Mouse (Mus musculus) CH12.LX (cell line): ENCODE data around the gene Tspan5.

Experiments used
- CTCF ChIP-seq, 2 experiments: IDR thresholded peaks in 1 of 2; conservative IDR thresholded peaks in 1 of 2; 2 replicates each; pipeline ENCODE4 v1.5.1; 2011 to 2012; ENCODE audit warnings: low read depth in 2 of 2, low read length in 2 of 2, improper control_type of control experiment in 1 of 2, inconsistent platforms in 1 of 2, mild to moderate bottlenecking in 1 of 2, moderate library complexity in 1 of 2
- POLR2AphosphoS2 ChIP-seq: IDR thresholded peaks from 2 replicates; pipeline ENCODE4 v1.6.1; 2011; ENCODE audit warnings: low read depth, low read length, improper control_type of control experiment
- SIN3A ChIP-seq: IDR thresholded peaks from 2 replicates; pipeline ENCODE4 v1.6.1; 2012; ENCODE audit warnings: low read length, improper control_type of control experiment, inconsistent platforms

GRCm38 (mm10) chr3:138832827-138833517 is 91.0 kb downstream of the Tspan5 start:
- TF ChIP-seq CTCF (conservative IDR thresholded peaks at IDR 0.05 in 1 of 2, IDR thresholded peaks at IDR 0.05 in 1 of 2; ENCODE audit: low read depth in 2 of 2, low read length in 2 of 2): no peak
- no peak for TF ChIP-seq POLR2AphosphoS2
- no peak for TF ChIP-seq SIN3A
